Mouse (Mus musculus) midbrain, postnatal 0 days (tissue): ENCODE data around the gene Ppp2r5e. TPM values are rescaled to one million over a fixed set of nuclear protein-coding genes. Genes with fewer than 3 reads are reported as not detected.
"Not testable (repeated sequence)": the region's sequence is repeated elsewhere in the genome, so short reads cannot be mapped to it uniquely, and the experiment has no call there.

Experiments
- ATAC-seq: fragments of 200-750 bp; cut with Nextera tagmentation; 2 replicates; pipeline ENCODE4 v1.8.0; 2017; ENCODE audit warnings: moderate number of reproducible peaks, mild to moderate bottlenecking, moderate TSS enrichment, moderate library complexity; ENCODE audit not compliant: low FRiP score
- DNase-seq: peaks from one replicate; pipeline ENCODE4 v3.0.0-alpha.2; 2015; ENCODE audit warnings: low spot score
- H3K27ac ChIP-seq: fragments of 300-500 bp; sonication (generic); 2 replicates; pipeline ENCODE4 v1.5.1; 2014; ENCODE audit warnings: low read depth, mild to moderate bottlenecking, low read length, mixed read lengths
- H3K27me3 ChIP-seq: fragments of 300-500 bp; sonication (generic); 2 replicates; pipeline ENCODE4 v1.6.1; 2014; ENCODE audit warnings: low read length, control low read depth, mixed read lengths; ENCODE audit not compliant: insufficient read depth
- H3K36me3 ChIP-seq: fragments of 300-500 bp; sonication (generic); 2 replicates; pipeline ENCODE4 v1.6.1; 2014; ENCODE audit warnings: low read length, control low read depth, mixed read lengths; ENCODE audit not compliant: insufficient read depth
- H3K4me1 ChIP-seq: fragments of 300-500 bp; sonication (generic); 2 replicates; pipeline ENCODE4 v1.6.1; 2014; ENCODE audit warnings: mild to moderate bottlenecking, control low read depth, antibody characterized with exemption, low read length, mixed read lengths; ENCODE audit not compliant: insufficient read depth
- H3K4me2 ChIP-seq: fragments of 300-500 bp; sonication (generic); 2 replicates; pipeline ENCODE4 v1.6.1; 2014; ENCODE audit warnings: low read depth, mild to moderate bottlenecking, low read length, mixed read lengths; ENCODE audit not compliant: poor library complexity, severe bottlenecking
- H3K4me3 ChIP-seq: fragments of 300-500 bp; sonication (generic); 2 replicates; pipeline ENCODE4 v1.5.1; 2014; ENCODE audit warnings: low read depth, mild to moderate bottlenecking, low read length, moderate library complexity
- H3K9ac ChIP-seq: fragments of 300-500 bp; sonication (generic); replicated peaks from 2 replicates; pipeline ENCODE4 v1.6.1; 2014; ENCODE audit warnings: mild to moderate bottlenecking, low read length, moderate library complexity, mixed read lengths; ENCODE audit not compliant: poor library complexity, severe bottlenecking
- H3K9me3 ChIP-seq: fragments of 300-500 bp; sonication (generic); 2 replicates; pipeline ENCODE4 v1.6.1; 2016; ENCODE audit warnings: low read length, control low read depth
- CTCF ChIP-seq: IDR thresholded peaks from 2 replicates; pipeline ENCODE4 v1.5.1; 2016; ENCODE audit warnings: antibody characterized with exemption, mild to moderate bottlenecking
- WGBS: fragments of 180-500 bp; shearing (Covaris S2); extraction: QIAGEN DNeasy Blood & Tissue Kit; methylation state at CpG from one replicate; pipeline ENCODE4 v1.1.7; 2014; 5-methylcytosine and 5-hydroxymethylcytosine counted together
- polyA plus RNA-seq: library from polyadenylated mRNA; unstranded; fragments of >200 nt; fragmentation: Nextera tagmentation; extraction: Ambion mirVana; gene quantifications from 2 replicates; pipeline ENCODE4 v1.2.1, GENCODE M21; 2015
- total RNA-seq: library from RNA; depleted of rRNA; stranded (reverse); fragments of >200 nt; gene quantifications from 2 replicates; pipeline ENCODE4 v1.2.3, GENCODE M21; 2014

The Ppp2r5e gene
- total and polyA plus RNA-seq, 2 experiments from 2014 or later, result 22.8 to 32.9 TPM

- 94% methylated on average over 1 of the region's 1 CpGs for WGBS
- H3K27ac ChIP-seq, result no peak overlapping the region
- DNase-seq, result no peak
- H3K36me3 ChIP-seq, result no peaks in the 10 kb centered on the region
- no peaks in the 10 kb centered on the region for H3K4me1 ChIP-seq
- H3K4me2 ChIP-seq, result no peak overlapping the region
- TF ChIP-seq CTCF, result no peak
- no peak for ATAC-seq
- no peak overlapping the region for H3K4me3 ChIP-seq
- no peaks in the 10 kb centered on the region for H3K27me3 ChIP-seq
- no peak overlapping the region for H3K9ac ChIP-seq
- no peaks in the 10 kb centered on the region for H3K9me3 ChIP-seq
These were observed 98.3 kb downstream of the Ppp2r5e start for GRCm38 (mm10) chr12:75497698-75498097.

- WGBS, result 90% methylated on average over 3 of the region's 3 CpGs
- H3K4me2 ChIP-seq, result no peak overlapping the region
- H3K4me1 ChIP-seq, result no peaks in the 10 kb centered on the region
- DNase-seq (no peak), ATAC-seq (no peak)
- H3K9me3 ChIP-seq, result no peaks in the 10 kb centered on the region
- no peak overlapping the region for H3K9ac ChIP-seq
- H3K4me3 ChIP-seq, result no peak overlapping the region
- H3K27ac ChIP-seq, result no peak overlapping the region
- TF ChIP-seq CTCF, result no peak
- H3K36me3 ChIP-seq, result no peaks in the 10 kb centered on the region
- H3K27me3 ChIP-seq, result no peaks in the 10 kb centered on the region
These were observed 100.4 kb downstream of the Ppp2r5e start for GRCm38 (mm10) chr12:75495636-75496035.

- 92% methylated on average over 3 of the region's 3 CpGs for WGBS
These were observed 101.4 kb downstream of the Ppp2r5e start for GRCm38 (mm10) chr12:75494643-75495042.

GRCm38 (mm10) chr12:75492549-75493327 lies 103.3 kb downstream of the Ppp2r5e start:
- H3K4me3 ChIP-seq, result no peak overlapping the region
- H3K27me3 ChIP-seq, result no peaks in the 10 kb centered on the region
- WGBS, result 88% methylated on average over 3 of the region's 3 CpGs
- no peak overlapping the region for H3K9ac ChIP-seq
- no peaks in the 10 kb centered on the region for H3K36me3 ChIP-seq
- H3K27ac ChIP-seq, result no peak overlapping the region
- no peaks in the 10 kb centered on the region for H3K9me3 ChIP-seq
- DNase-seq (no peak), ATAC-seq (no peak)
- no peak overlapping the region for H3K4me2 ChIP-seq
- no peak for TF ChIP-seq CTCF
- no peaks in the 10 kb centered on the region for H3K4me1 ChIP-seq

More at GRCm38 (mm10) chr12:75494643-75495042, 101.4 kb downstream of the Ppp2r5e start:
- no peak overlapping the region for H3K4me2 ChIP-seq
- H3K4me3 ChIP-seq, result no peak overlapping the region
- H3K36me3 ChIP-seq, result no peaks in the 10 kb centered on the region
- no peak overlapping the region for H3K9ac ChIP-seq
- H3K27me3 ChIP-seq, result no peaks in the 10 kb centered on the region
- no peak overlapping the region for H3K27ac ChIP-seq
- no peak for DNase-seq
- no peaks in the 10 kb centered on the region for H3K9me3 ChIP-seq
- TF ChIP-seq CTCF, result no peak
- H3K4me1 ChIP-seq, result no peaks in the 10 kb centered on the region
- ATAC-seq, result no peak

GRCm38 (mm10) chr12:75492148-75492547 lies 103.9 kb downstream of the Ppp2r5e start:
- not testable (repeated sequence) for H3K4me3 ChIP-seq, H3K4me1 ChIP-seq, H3K9ac ChIP-seq, H3K36me3 ChIP-seq, H3K9me3 ChIP-seq, ATAC-seq, H3K27ac ChIP-seq, H3K27me3 ChIP-seq, H3K4me2 ChIP-seq, DNase-seq
- 93% methylated on average over 3 of the region's 3 CpGs for WGBS

GRCm38 (mm10) chr12:75487500-75487899 lies 108.5 kb downstream of the Ppp2r5e start:
- H3K36me3 ChIP-seq, result no peaks in the 10 kb centered on the region
- no peak overlapping the region for H3K4me2 ChIP-seq
- no peak for ATAC-seq
- no peaks in the 10 kb centered on the region for H3K27me3 ChIP-seq
- H3K9ac ChIP-seq, result no peak overlapping the region
- no peaks in the 10 kb centered on the region for H3K4me1 ChIP-seq
- WGBS, result 91% methylated on average over 2 of the region's 2 CpGs
- H3K4me3 ChIP-seq, result no peak overlapping the region
- no peak for DNase-seq
- no peak for TF ChIP-seq CTCF
- no peaks in the 10 kb centered on the region for H3K9me3 ChIP-seq
- H3K27ac ChIP-seq, result no peak overlapping the region
